Mouse (Mus musculus) layer of hippocampus, postnatal 36 days (tissue): ENCODE measurements around the gene Gm45623. TPM values are rescaled to one million over a fixed set of nuclear protein-coding genes. Genes with fewer than 3 reads are reported as not detected.

Experiments
- DNase-seq, 2 experiments: peaks; one replicate each; pipeline ENCODE4 v3.0.0; 2022
- total RNA-seq, 2 experiments: library from RNA; stranded (reverse); gene quantifications; 2 replicates each; pipeline ENCODE4 v1.2.3; 2021

The Gm45623 gene
- 1 to 10 TPM in 1 of 2 experiments, under 1 TPM in 1; 0.96 to 1.0 TPM for total RNA-seq

- DNase-seq: no peak
Observed at GRCm38 (mm10) chr13:56753192-56753951, at the start of gene Gm45623. Gene Gm45623, minus strand, starts transcription at chr13:56753827.

DNA sequence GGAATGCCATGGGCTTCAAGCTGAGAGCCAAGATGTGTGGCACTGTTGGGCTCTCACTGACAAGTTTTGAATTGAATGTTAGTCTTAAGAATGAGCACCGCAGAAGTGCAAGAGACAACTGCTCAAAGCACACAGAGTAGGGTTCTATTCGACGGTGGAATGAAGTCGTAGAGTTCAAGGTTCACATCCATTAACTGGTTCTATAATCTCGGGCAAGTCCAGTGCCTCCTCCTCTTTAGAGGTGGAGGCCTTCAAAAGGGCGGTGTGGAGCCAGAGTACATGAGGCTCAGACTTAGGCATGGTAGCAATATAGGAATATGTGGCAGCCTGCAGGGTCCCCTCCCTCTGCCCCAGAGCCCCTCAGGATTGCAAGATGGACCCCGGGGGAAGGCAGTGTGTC, 43.8 kb upstream of the Gm45623 start:
- DNase-seq: no peak

GRCm38 (mm10) chr13:56795501-56795900, 41.9 kb upstream of the Gm45623 start:
- no peak for DNase-seq

DNA sequence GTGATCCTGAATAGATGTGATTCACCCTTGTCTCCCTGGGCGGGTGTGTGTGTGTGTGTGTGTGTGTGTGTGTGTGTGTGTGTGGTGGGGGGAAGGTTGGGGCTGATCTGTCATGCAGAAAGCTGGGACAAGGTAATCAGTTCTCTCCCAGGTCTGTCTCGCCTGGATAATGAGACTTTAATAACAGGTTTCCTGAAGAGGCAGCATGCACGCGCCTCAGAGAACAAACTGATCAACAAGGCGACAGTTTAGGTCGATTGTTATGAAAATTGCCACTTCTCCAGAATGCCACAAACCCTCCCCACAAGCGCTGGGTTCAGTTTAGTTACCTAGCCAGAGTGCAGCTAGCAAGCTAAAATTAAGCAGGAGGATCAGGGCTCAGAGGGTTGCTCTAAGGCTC, 40.8 kb upstream of the Gm45623 start:
- DNase-seq: no peak

DNA sequence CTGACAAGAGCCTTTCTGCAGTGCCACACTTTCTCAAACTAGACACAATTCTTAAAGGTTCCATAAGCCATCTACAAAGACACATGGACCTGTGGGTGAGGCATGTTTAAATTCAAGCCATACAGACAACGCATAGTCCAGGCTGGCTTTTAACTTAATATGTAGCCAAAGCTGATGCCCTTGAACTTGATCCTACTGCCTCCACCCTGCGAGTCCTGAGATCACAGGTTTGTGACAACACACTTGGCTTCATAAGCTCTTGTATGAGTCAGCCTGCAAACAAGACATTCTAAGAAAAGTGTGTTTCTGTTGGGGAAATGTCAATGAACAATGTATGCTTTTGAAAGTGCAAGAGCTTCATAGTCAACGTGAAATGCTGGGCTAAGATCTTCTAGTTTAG, 39.2 kb upstream of the Gm45623 start:
- DNase-seq: no peak

GRCm38 (mm10) chr13:56790683-56791082, 37.1 kb upstream of the Gm45623 start:
- no peak for DNase-seq

DNA sequence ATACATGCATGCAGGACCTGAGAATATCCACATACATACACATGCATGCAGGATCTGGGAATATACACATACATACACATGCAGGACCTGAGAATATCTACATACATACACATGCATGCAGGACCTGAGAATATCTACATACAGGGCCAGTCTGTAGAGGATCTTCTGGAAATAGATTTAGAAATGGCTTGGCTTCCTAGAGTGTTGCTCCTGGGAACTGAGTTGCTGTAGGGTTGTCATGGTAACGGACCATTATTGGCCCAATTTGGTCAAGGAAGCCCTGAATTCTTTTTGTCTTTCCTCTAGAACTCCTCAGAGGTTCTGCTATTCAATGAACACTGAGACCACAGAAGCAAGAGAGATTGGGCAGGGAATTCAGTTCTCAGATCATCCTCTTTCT, 29.0 kb upstream of the Gm45623 start:
- no peak for DNase-seq

- no peak for DNase-seq
Observed at GRCm38 (mm10) chr13:56781697-56782096, 28.1 kb upstream of the Gm45623 start.

GRCm38 (mm10) chr13:56780746-56781469, 27.3 kb upstream of the Gm45623 start:
- no peak for DNase-seq

DNA sequence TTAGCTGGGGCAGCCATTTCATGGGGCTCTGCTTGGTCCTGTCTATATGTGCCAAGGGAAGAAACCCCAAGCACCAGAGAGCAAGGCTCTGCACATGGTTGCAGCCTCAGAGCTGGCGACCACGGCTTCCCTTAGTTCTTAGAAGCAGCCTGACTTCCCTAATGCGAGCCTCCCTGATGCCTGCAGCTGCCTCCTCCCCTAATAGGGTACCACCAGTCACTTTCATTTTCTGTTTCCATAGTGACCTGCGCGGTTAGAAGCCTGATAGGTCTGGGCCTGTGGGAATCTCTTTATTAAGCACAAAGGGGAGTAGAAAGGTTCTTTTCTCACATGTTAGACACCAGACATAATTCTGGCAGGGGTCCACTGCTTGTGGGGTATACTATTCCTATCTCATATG, 20.7 kb upstream of the Gm45623 start:
- no peak for DNase-seq

- DNase-seq: no peak
Observed at GRCm38 (mm10) chr13:56773262-56773870, 19.7 kb upstream of the Gm45623 start.

DNA sequence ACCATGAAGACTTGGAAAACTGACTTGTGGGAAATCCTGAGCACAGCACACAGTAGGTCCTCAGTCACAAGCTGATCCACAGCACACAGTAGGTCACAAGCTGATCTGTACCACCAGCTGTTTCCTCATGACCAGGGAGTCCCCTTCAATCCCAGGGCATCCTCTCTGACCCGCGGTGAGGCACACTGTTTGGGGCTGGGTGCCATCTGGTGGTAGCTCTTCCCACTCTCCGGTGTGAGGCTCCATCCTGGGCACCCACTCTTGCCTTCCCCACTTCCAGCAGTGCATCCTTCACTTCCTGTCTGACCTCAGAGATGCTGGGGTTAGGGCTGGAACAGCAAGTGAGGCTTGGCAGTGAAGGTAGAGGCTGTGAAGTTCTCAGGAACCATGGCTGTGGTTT, 19.0 kb upstream of the Gm45623 start:
- DNase-seq: no peak

DNA sequence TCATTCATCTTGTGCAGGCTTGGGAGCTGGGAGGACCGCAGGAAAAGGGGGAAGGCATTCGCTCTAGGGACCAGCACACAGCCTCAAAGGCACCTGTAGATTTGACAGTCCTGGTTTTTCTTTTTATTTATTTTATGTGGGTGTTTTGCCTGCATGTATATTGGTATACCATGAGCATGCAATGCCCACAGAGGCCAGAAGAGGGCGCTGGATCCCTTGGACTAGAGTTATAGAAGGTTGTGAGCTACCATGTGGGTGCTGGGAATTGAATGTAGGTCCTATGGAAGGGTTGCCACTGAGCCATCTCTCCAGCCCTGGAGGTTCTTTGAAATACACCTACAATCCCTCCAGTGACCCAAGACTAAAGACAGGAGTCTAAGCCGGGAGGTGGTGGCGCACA, 17.2 kb upstream of the Gm45623 start:
- no peak for DNase-seq

DNA sequence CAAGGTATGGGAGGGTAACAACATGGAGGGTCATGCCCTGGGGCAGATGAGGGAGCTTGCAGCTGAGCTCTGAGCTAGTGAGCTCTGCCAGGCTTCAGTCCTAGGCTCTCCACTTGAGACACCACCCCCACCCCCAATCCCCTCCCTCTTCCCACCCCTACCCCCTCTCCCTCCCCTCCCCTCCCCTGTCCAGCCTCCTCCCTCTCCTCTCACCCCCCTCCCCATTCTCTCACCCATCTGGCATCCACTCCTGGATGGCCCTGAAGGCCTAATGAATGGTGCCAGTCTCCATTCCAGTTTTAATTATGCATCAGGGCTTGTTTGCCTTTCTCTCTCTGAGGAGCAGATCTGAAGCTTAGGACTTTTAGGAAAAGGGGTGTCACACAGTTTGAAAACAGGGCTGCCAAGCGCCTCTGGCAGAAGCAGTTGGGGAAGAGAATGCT, 16.5 kb upstream of the Gm45623 start:
- no peak for DNase-seq

DNA sequence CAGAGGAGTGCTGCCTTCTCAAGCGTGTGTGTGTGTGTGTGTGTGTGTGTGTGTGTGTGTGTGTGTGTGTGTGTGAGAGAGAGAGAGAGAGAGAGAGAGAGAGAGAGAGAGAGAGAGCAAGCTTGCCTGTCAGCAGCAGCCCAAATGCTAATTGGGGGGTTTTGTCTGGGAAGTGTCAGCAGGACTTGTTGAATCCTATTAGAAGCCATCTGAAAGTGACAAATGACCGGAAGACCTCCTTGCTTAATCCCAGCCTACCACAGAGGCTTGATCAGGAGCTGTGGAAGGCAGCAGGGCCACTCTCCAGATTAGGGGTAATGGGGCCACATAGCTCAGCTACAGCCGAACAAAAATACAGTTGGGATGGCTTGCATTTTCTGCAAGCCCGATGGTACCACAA, 15.8 kb upstream of the Gm45623 start:
- no peak for DNase-seq

- no peak for DNase-seq
Observed at GRCm38 (mm10) chr13:56766211-56766610, 12.6 kb upstream of the Gm45623 start.

GRCm38 (mm10) chr13:56765284-56766032, 11.8 kb upstream of the Gm45623 start:
- DNase-seq: no peak

DNA sequence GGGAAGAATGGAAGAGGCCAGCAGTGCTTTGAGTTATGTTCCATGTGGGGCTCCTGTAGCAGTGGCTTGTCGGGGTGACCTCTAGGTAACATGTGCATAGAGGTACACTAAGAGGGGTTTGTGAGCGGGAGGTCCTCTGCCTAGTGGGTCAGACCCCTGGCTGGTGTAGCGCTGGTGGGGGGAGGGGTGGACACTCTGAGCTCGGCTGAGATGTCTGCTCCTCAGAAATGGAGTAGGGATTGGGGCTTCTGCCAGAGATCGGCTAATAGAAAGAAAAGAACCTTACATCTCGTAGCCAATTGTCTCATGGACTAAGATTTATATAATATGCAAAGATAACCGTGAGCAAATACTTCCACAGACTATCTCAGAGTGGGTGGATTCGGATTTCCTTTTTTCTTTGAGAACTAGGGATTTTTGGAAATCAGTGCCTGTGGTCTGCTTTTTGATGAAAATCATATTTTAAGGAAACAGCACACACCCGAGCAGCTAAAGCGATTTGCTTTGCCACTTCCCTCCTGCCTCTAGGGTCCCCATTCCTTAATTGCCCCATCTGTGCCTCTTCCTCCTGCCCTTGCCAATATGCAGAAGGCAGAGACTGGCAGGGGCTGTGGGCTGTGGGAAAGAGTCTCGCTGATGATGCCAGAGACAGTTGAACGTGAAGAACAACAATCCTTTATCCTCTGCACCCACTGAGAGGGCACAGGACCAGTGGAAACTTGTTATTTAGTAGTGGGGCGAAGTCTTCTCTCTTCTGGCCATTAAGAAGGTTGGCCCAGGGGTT, 9.0 kb upstream of the Gm45623 start:
- DNase-seq: no peak

- peak; percentile 48 to 67 for DNase-seq
Observed at GRCm38 (mm10) chr13:56758492-56758891, 4.9 kb upstream of the Gm45623 start.

DNA sequence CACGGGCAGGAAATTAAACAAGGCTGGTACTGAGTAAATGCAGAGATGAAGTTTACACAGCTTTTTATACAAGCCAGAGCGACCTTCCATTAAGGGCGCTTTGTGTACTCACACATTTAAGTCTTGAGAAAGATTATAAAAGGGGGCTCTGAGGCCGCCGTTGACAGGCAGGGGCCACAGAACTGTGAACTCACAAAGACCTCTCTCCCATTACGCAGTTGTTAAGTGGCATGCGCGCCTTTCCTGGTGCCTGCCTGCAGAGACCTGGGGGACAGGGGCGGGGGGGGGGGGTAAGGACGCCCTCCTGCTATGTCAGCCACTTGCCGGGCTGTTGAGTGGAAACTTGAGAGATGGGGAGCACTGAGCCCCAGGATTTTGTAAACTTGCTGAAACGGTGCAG, 3.6 kb upstream of the Gm45623 start:
- DNase-seq: no peak

- no peak for DNase-seq
Observed at GRCm38 (mm10) chr13:56755871-56756270, 2.2 kb upstream of the Gm45623 start.
